Mouse (Mus musculus): ENCODE results near the gene Bloc1s1. TPM values are rescaled to one million over a fixed set of nuclear protein-coding genes. Genes with fewer than 3 reads are reported as not detected.
A peak's percentile ranks its signal among the peaks of the same experiment; 100 is the strongest.

The Bloc1s1 gene
- polyA plus RNA-seq, 1 experiment from 2014 or later = 221 TPM

- under 1% methylated on average over 40 of the region's 40 CpGs for WGBS
- Histone ChIP-seq H3K27ac (ENCODE audit: low read length) (peak overlapping the region; percentile 93), H3K4me1 (replicated peaks; ENCODE audit: control insufficient read depth, insufficient read depth, low read length) (peaks cover 37% of the 10 kb centered on the region), H3K36me3 (ENCODE audit: control insufficient read depth, insufficient read depth) (peaks cover 2% of the 10 kb centered on the region; the same call in 1 of the 2 replicates), H3K27me3 (replicated peaks; ENCODE audit: control insufficient read depth, insufficient read depth, low read length) (no peaks in the 10 kb centered on the region), H3K9me3 (ENCODE audit: control insufficient read depth, low read length) (no peaks in the 10 kb centered on the region), H3K9ac (replicated peaks; ENCODE audit: low read depth, low read length) (peak overlapping the region; percentile 85), H3K4me2 (ENCODE audit: low read length) (peak overlapping the region; percentile 66), H3K4me3 (replicated peaks; ENCODE audit: low read length) (peak overlapping the region; percentile 80)
- ATAC-seq = no peak; the same call in 1 of the 2 replicates
Observed at GRCm38 (mm10) chr10:128890383-128891295, 33.2 kb downstream of the Bloc1s1 start.

GRCm38 (mm10) chr10:128889846-128890245 lies 34.0 kb downstream of the Bloc1s1 start:
- Histone ChIP-seq H3K9me3 (ENCODE audit: control insufficient read depth, low read length) (no peaks in the 10 kb centered on the region), H3K9ac (replicated peaks; ENCODE audit: low read depth, low read length) (no peak overlapping the region), H3K27ac (ENCODE audit: low read length) (no peak overlapping the region), H3K4me1 (replicated peaks; ENCODE audit: control insufficient read depth, insufficient read depth, low read length) (peaks cover 32% of the 10 kb centered on the region), H3K4me3 (replicated peaks; ENCODE audit: low read length) (peak overlapping the region; percentile 80), H3K27me3 (replicated peaks; ENCODE audit: control insufficient read depth, insufficient read depth, low read length) (no peaks in the 10 kb centered on the region), H3K36me3 (ENCODE audit: control insufficient read depth, insufficient read depth) (peaks cover 6% of the 10 kb centered on the region), H3K4me2 (ENCODE audit: low read length) (peak overlapping the region; percentile 66)
- WGBS = 5% methylated on average over 1 of the region's 2 CpGs
- no peak for ATAC-seq

- 1% methylated on average over 7 of the region's 7 CpGs for whole genome bisulfite sequencing
- peak; percentile 32 for ATAC-seq
- peak overlapping the region; percentile 66 for H3K4me2 ChIP-seq (ENCODE audit: low read length)
- H3K9ac ChIP-seq (replicated peaks; ENCODE audit: low read depth, low read length) = peak overlapping the region; percentile 50
- peak overlapping the region; percentile 38 for H3K4me3 ChIP-seq (replicated peaks; ENCODE audit: low read length)
- H3K36me3 ChIP-seq (ENCODE audit: control insufficient read depth, insufficient read depth) = peaks cover 9% of the 10 kb centered on the region
- peaks cover 32% of the 10 kb centered on the region for H3K4me1 ChIP-seq (replicated peaks; ENCODE audit: control insufficient read depth, insufficient read depth, low read length)
- no peaks in the 10 kb centered on the region for H3K27me3 ChIP-seq (replicated peaks; ENCODE audit: control insufficient read depth, insufficient read depth, low read length)
- H3K27ac ChIP-seq (ENCODE audit: low read length) = peak overlapping the region; percentile 29
- H3K9me3 ChIP-seq (ENCODE audit: control insufficient read depth, low read length) = no peaks in the 10 kb centered on the region
Observed at GRCm38 (mm10) chr10:128888941-128889827, 34.7 kb downstream of the Bloc1s1 start.

GRCm38 (mm10) chr10:128882067-128882466 lies 41.8 kb downstream of the Bloc1s1 start:
- no peaks in the 10 kb centered on the region for H3K4me1 ChIP-seq (replicated peaks; ENCODE audit: control insufficient read depth, insufficient read depth, low read length)
- no peak for ATAC-seq
- peaks cover 12% of the 10 kb centered on the region for H3K36me3 ChIP-seq (ENCODE audit: control insufficient read depth, insufficient read depth)
- H3K27ac ChIP-seq (ENCODE audit: low read length) = no peak overlapping the region
- H3K4me3 ChIP-seq (replicated peaks; ENCODE audit: low read length) = no peak overlapping the region
- no peak overlapping the region for H3K9ac ChIP-seq (replicated peaks; ENCODE audit: low read depth, low read length)
- H3K4me2 ChIP-seq (ENCODE audit: low read length) = no peak overlapping the region
- WGBS = 75% methylated on average over 5 of the region's 5 CpGs
- no peaks in the 10 kb centered on the region for H3K27me3 ChIP-seq (replicated peaks; ENCODE audit: control insufficient read depth, insufficient read depth, low read length)
- no peaks in the 10 kb centered on the region for H3K9me3 ChIP-seq (ENCODE audit: control insufficient read depth, low read length)

- Histone ChIP-seq H3K27me3 (replicated peaks; ENCODE audit: control insufficient read depth, insufficient read depth, low read length) (no peaks in the 10 kb centered on the region), H3K36me3 (ENCODE audit: control insufficient read depth, insufficient read depth) (peaks cover 8% of the 10 kb centered on the region), H3K4me2 (ENCODE audit: low read length) (no peak overlapping the region), H3K4me3 (replicated peaks; ENCODE audit: low read length) (no peak overlapping the region), H3K4me1 (replicated peaks; ENCODE audit: control insufficient read depth, insufficient read depth, low read length) (no peaks in the 10 kb centered on the region), H3K27ac (ENCODE audit: low read length) (no peak overlapping the region), H3K9me3 (ENCODE audit: control insufficient read depth, low read length) (no peaks in the 10 kb centered on the region), H3K9ac (replicated peaks; ENCODE audit: low read depth, low read length) (no peak overlapping the region)
- WGBS = 90% methylated on average over 2 of the region's 2 CpGs
- ATAC-seq = no peak
Observed at GRCm38 (mm10) chr10:128878811-128879210, 45.0 kb downstream of the Bloc1s1 start.

DNA sequence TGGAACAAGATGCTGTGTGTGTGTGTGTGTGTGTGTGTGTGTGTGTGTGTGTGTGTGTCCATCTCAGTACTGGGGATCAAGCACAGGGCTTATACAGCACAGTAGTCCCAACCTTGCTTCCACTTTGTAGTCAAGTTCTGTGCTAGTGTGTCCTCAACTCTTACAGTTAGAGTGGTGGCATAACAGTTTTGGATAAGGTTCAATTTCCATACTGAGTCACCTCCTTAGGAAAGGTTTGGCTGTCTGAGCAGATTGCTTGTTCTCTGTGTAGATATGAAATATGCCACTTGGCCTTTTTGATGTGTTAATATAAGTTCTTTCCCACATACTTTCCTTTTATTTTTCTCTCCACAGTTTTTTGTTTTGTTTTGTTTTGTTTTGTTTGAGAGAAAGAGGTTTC lies 45.5 kb downstream of the Bloc1s1 start:
- Histone ChIP-seq H3K27ac (ENCODE audit: low read length) (no peak overlapping the region), H3K4me3 (replicated peaks; ENCODE audit: low read length) (no peak overlapping the region), H3K9ac (replicated peaks; ENCODE audit: low read depth, low read length) (no peak overlapping the region), H3K4me1 (replicated peaks; ENCODE audit: control insufficient read depth, insufficient read depth, low read length) (no peaks in the 10 kb centered on the region), H3K36me3 (ENCODE audit: control insufficient read depth, insufficient read depth) (peaks cover 10% of the 10 kb centered on the region), H3K9me3 (ENCODE audit: control insufficient read depth, low read length) (no peaks in the 10 kb centered on the region), H3K27me3 (replicated peaks; ENCODE audit: control insufficient read depth, insufficient read depth, low read length) (no peaks in the 10 kb centered on the region), H3K4me2 (ENCODE audit: low read length) (no peak overlapping the region)
- no peak for ATAC-seq

- 85% methylated on average over 3 of the region's 3 CpGs for WGBS
- no peak overlapping the region for H3K27ac ChIP-seq (ENCODE audit: low read length)
- ATAC-seq = no peak
- H3K27me3 ChIP-seq (replicated peaks; ENCODE audit: control insufficient read depth, insufficient read depth, low read length) = no peaks in the 10 kb centered on the region
- no peak overlapping the region for H3K4me3 ChIP-seq (replicated peaks; ENCODE audit: low read length)
- peaks cover 22% of the 10 kb centered on the region for H3K36me3 ChIP-seq (ENCODE audit: control insufficient read depth, insufficient read depth)
- H3K9ac ChIP-seq (replicated peaks; ENCODE audit: low read depth, low read length) = no peak overlapping the region
- H3K9me3 ChIP-seq (ENCODE audit: control insufficient read depth, low read length) = no peaks in the 10 kb centered on the region
- H3K4me2 ChIP-seq (ENCODE audit: low read length) = no peak overlapping the region
- no peaks in the 10 kb centered on the region for H3K4me1 ChIP-seq (replicated peaks; ENCODE audit: control insufficient read depth, insufficient read depth, low read length)
Observed at GRCm38 (mm10) chr10:128870341-128870740, 53.5 kb downstream of the Bloc1s1 start.

All from forebrain, embryonic 16.5 days (tissue).